Comparison of ENCODE assay signal across 29 mouse cellular contexts in the genomic region with DNA sequence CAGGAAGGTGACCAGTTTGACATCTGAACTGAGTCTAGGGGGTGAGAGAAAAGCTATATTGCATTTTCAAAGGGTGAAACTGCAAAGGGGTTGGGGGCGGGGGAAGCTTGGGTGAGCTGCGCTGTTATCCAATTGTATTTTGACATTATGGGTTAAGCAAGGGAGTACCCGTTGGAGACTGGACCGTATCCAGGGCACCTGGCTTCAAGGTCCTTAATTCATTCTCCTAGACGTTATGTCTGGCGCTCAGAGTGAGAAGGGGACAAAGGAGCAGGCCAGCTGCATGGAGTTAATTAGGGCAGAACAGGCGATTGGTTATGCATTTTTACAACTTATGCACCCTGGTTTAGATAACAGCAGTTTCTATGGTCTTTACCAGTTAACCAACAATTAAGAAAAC. TPM values are rescaled to one million over a fixed set of nuclear protein-coding genes. Genes with fewer than 3 reads are reported as not detected.
DNase-seq lines count a peak whose midpoint lies in the region; ATAC-seq and TF ChIP-seq lines count a peak whose summit lies in the region.
"Had no signal": no experiment of that assay in that cellular context is flagged by ENCODE, and none has a peak within 500 bp of the region (broad histone marks: within the 10 kb centered on the region; RNA-seq: fewer than 3 reads in every experiment).

No protein-coding gene starts in this region.

- H3K4me1 ChIP-seq in neural tube, embryonic 12.5 days, result 0 out of 2 replicates have a peak, but pooled peaks cover 5% of the 10 kb centered on the region
- no peaks in the 10 kb centered on the region for H3K4me1 ChIP-seq in forebrain, postnatal 0 days (ENCODE audit: insufficient read depth)
- H3K4me1 ChIP-seq: limb, embryonic 15.5 days; megakaryocyte, embryonic 14.5 days; neural tube, embryonic 13.5 days had no signal

- TF ChIP-seq CTCF in forebrain, postnatal 0 days (IDR thresholded peaks at IDR 0.05; ENCODE audit: low read depth), result no peak

- 34% methylated on average over 7 of the region's 7 CpGs for WGBS in neural tube, embryonic 12.5 days
- WGBS in forebrain, postnatal 0 days, result 25% methylated on average over 7 of the region's 7 CpGs

- H3K27me3 ChIP-seq in neural tube, embryonic 12.5 days (replicated peaks), result no peaks in the 10 kb centered on the region
- H3K27me3 ChIP-seq in forebrain, postnatal 0 days (ENCODE audit: insufficient read depth, low read length), result no peaks in the 10 kb centered on the region
- H3K27me3 ChIP-seq: limb, embryonic 15.5 days; megakaryocyte, embryonic 14.5 days had no signal

- no peaks in the 10 kb centered on the region for H3K9me3 ChIP-seq in neural tube, embryonic 12.5 days
- H3K9me3 ChIP-seq in forebrain, postnatal 0 days (ENCODE audit: low read length), result no peaks in the 10 kb centered on the region
- H3K9me3 ChIP-seq: limb, embryonic 15.5 days; megakaryocyte, embryonic 14.5 days; neural tube, embryonic 13.5 days had no signal

- DNase-seq in embryo, embryonic 10.5 days (ENCODE audit: low spot score), result peak; percentile 9
- DNase-seq in embryo, embryonic 10 days (ENCODE audit: low spot score), result no peak
- DNase-seq in neural tube, embryonic 10.5 days (ENCODE audit: extremely low spot score, low spot score), result no peak
- no peak for DNase-seq in forebrain, postnatal 0 days
- DNase-seq in ovary, postnatal 36 days (ENCODE audit: low spot score), result peak; percentile 57
- DNase-seq: adrenal gland, adult 8-10 months; cerebellum, adult 8-10 months; heart, postnatal 14 days; lung, postnatal 14 days; thymus, postnatal 14 days had no signal

- H3K9ac ChIP-seq in neural tube, embryonic 12.5 days, result no peak overlapping the region
- H3K9ac ChIP-seq in forebrain, postnatal 0 days, result no peak overlapping the region
- H3K9ac ChIP-seq: hindbrain, embryonic 14.5 days; limb, embryonic 15.5 days; neural tube, embryonic 13.5 days had no signal

- H3K4me3 ChIP-seq in neural tube, embryonic 12.5 days, result no peak overlapping the region
- no peak overlapping the region for H3K4me3 ChIP-seq in forebrain, postnatal 0 days (ENCODE audit: low read depth, low read length)
- H3K4me3 ChIP-seq: erythroblast, embryonic 14.5 days; layer of hippocampus, adult 2 months; left cerebral cortex, adult 2 months; limb, embryonic 15.5 days; megakaryocyte, embryonic 14.5 days; neural tube, embryonic 13.5 days had no signal

- H3K27ac ChIP-seq in neural tube, embryonic 12.5 days, result no peak overlapping the region
- no peak overlapping the region for H3K27ac ChIP-seq in forebrain, postnatal 0 days (ENCODE audit: low read depth, low read length)
- H3K27ac ChIP-seq: hindbrain, embryonic 14.5 days; kidney, postnatal 0 days; layer of hippocampus, adult 2 months; left cerebral cortex, adult 2 months; limb, embryonic 15.5 days; neural tube, embryonic 13.5 days had no signal

- H3K4me2 ChIP-seq in neural tube, embryonic 12.5 days (replicated peaks), result no peak overlapping the region
- H3K4me2 ChIP-seq in forebrain, postnatal 0 days (ENCODE audit: low read depth), result no peak overlapping the region
- H3K4me2 ChIP-seq: heart, embryonic 11.5 days; hindbrain, embryonic 14.5 days; limb, embryonic 15.5 days; neural tube, embryonic 13.5 days had no signal

- ATAC-seq in neural tube, embryonic 12.5 days (ENCODE audit: low FRiP score, low read depth), result peak; percentile 71; the same call in 1 of the 2 replicates
- peak; percentile 14; the same call in 1 of the 2 replicates for ATAC-seq in forebrain, postnatal 0 days
- ATAC-seq in cerebellum, adult (ENCODE audit: insufficient number of reproducible peaks, low FRiP score, low TSS enrichment), result no peak
- ATAC-seq: intestine, embryonic 16.5 days; midbrain, embryonic 16.5 days had no signal

- H3K36me3 ChIP-seq in neural tube, embryonic 12.5 days, result no peaks in the 10 kb centered on the region
- H3K36me3 ChIP-seq in forebrain, postnatal 0 days (ENCODE audit: insufficient read depth), result no peaks in the 10 kb centered on the region
- H3K36me3 ChIP-seq: limb, embryonic 15.5 days; neural tube, embryonic 13.5 days had no signal

RNA-seq across cellular contexts. Expression of gene Cga, which starts 23.8 kb away (rescaled TPM):
- not detected in 2 replicates for polyA plus RNA-seq in neural tube, embryonic 12.5 days (2016; fragmentation: Nextera tagmentation; extraction: Ambion mirVana)
- not detected in 2 replicates for total RNA-seq in forebrain, postnatal 0 days (2014; rRNA removed)
- polyA plus RNA-seq in forebrain, postnatal 0 days (2015; fragmentation: Nextera tagmentation; extraction: Ambion mirVana), result not detected in 2 replicates
- total RNA-seq: adrenal gland, adult 8-10 months; CH12.LX; gastrocnemius, postnatal 4 days; heart, postnatal 14 days; layer of hippocampus, adult 2 months; left cerebral cortex, adult 2 months had no signal
- polyA plus RNA-seq: cortical plate, adult 2 months; erythroblast, embryonic 14.5 days; heart, embryonic 11.5 days; hindbrain, embryonic 14.5 days; intestine, embryonic 16.5 days; kidney, postnatal 0 days; limb, embryonic 15.5 days; liver, embryonic 16.5 days; spleen, adult 2 months; stomach, embryonic 16.5 days had no signal

RNA-seq across cellular contexts. Expression of gene Zfp292, which starts 34.6 kb away (rescaled TPM):
- polyA plus RNA-seq in neural tube, embryonic 12.5 days (2016; fragmentation: Nextera tagmentation; extraction: Ambion mirVana), result 32.6 and 34.7 TPM in 2 replicates
- 37.2 and 46.3 TPM in 2 replicates for total RNA-seq in forebrain, postnatal 0 days (2014; rRNA removed)
- polyA plus RNA-seq in forebrain, postnatal 0 days (2015; fragmentation: Nextera tagmentation; extraction: Ambion mirVana), result 12.0 and 16.7 TPM in 2 replicates

Comparison
In these comparisons a context has a peak if more than half of its experiments do, and no peak if none do; other contexts are left out.
1. DNase-seq: peak in embryo, embryonic 10.5 days (single experiment) and ovary, postnatal 36 days (single experiment); none in embryo, embryonic 10 days (single experiment), neural tube, embryonic 10.5 days (single experiment) and forebrain, postnatal 0 days (single experiment).